Mouse (Mus musculus) inflammation-experienced regulatory T-cells, adult 16 weeks (primary cell): ENCODE data around the gene Tle4. TPM values are rescaled to one million over a fixed set of nuclear protein-coding genes. Genes with fewer than 3 reads are reported as not detected.

Experiments used
- polyA plus RNA-seq: library from polyadenylated mRNA; unstranded; fragments of 100-300 nt; shearing (Covaris generic); gene quantifications from one replicate; pipeline ENCODE4 v1.2.1, GENCODE M21; 2017

Gene Tle4
- polyA plus RNA-seq = 10.7 TPM

DNA sequence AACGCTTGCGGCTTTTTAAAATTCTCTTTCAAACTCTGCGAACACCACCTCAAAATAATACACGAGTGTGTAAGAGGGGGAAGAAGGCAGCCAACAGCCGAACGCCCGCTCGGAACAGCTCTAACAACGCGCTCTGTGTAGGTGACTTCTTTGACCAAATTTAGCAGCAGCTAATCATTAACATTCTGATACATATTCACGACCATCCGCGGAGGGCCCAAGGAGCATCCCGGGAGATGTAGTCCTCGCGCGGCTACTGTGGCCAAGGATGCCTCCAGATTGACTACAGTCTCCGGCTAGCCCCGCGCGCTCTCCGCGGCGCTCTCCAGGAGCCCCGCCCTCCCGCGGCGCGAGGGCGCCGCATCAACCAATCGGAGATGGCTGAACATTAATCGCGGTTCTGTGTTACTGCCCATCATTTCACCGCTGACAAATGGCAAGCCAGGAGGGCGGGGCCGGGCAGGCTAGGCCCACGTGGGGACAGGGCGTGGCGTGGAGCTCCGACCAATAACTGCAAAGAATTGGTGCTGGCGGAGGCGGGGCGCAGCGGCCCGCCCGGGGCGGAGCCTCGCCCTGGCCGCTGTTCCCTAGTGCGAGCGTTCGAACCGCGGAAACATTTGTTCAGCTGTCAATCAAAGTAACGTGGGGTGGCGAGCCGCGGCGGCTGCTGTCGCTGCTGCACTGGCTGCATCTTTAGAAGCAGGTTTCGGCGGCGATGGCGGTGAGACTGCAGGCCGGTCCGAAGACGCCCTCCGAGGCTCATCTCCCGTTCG, at the start of gene Tle4:
Gene Tle4, minus strand, starts transcription at position 135 of the 773 bp plus-strand sequence.

